Comparison of ENCODE assay signal across 23 mouse cellular contexts in the genomic region with DNA sequence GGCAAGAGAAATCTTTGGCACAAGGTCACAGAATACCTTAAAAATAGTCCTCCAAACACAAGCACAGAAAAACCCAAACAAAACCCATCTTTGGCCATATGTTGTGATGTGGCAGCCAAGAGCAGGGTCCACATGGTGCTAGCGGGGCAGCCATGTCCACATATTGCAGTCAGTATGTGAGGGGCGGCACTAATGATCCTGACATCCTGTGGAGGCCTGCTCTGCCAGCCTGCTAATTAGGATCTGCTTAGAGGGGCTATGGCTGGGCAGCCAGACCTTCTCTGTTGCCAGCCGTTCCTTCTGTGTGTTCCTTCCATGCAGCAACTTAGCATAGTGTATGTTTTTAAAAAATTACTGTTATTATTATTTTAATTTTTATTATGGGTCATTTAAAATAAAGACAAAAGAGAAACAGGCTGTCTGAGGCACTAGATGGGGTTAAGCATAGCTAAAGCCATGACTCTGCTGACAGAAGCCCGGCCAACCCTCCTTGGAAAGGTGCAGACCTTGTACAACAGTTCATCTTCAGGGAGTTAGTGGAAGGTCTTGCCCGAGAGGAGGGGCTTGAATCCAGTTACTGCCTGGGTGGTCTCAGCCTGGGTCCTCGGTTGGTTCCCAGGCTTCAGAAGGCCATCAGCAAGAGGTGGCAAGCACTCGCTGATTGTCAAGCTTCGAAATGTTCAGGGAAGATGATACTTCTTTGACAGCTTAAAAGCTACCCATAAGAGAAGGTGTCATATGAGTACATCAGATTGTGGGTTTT.
A peak's percentile ranks its signal among the peaks of the same experiment; 100 is the strongest.
DNase-seq lines count a peak whose midpoint lies in the region; ATAC-seq and TF ChIP-seq lines count a peak whose summit lies in the region.
"Had no signal": no experiment of that assay in that cellular context is flagged by ENCODE, and none has a peak within 500 bp of the region (broad histone marks: within the 10 kb centered on the region; RNA-seq: fewer than 3 reads in every experiment).

No protein-coding gene starts in this region.

- H3K36me3 ChIP-seq in forebrain, embryonic 14.5 days (ENCODE audit: control insufficient read depth, insufficient read depth, low read length): no peaks in the 10 kb centered on the region
- H3K36me3 ChIP-seq in forebrain, embryonic 10.5 days (replicated peaks): no peaks in the 10 kb centered on the region
- no peaks in the 10 kb centered on the region for H3K36me3 ChIP-seq in hindbrain, postnatal 0 days (ENCODE audit: insufficient read depth, low read length)
- no peaks in the 10 kb centered on the region for H3K36me3 ChIP-seq in hindbrain, embryonic 13.5 days
- no peaks in the 10 kb centered on the region for H3K36me3 ChIP-seq in midbrain, embryonic 14.5 days (ENCODE audit: control insufficient read depth, insufficient read depth, low read length)
- no peaks in the 10 kb centered on the region for H3K36me3 ChIP-seq in midbrain, embryonic 11.5 days (ENCODE audit: control insufficient read depth, insufficient read depth, low read length)
- H3K36me3 ChIP-seq in forebrain, postnatal 0 days (ENCODE audit: insufficient read depth): no peaks in the 10 kb centered on the region
- H3K36me3 ChIP-seq: embryonic facial prominence, embryonic 12.5 days; hindbrain, embryonic 12.5 days; intestine, embryonic 15.5 days; limb, embryonic 13.5 days; lung, embryonic 15.5 days; neural tube, embryonic 13.5 days had no signal

- peak; percentile 60; the same call in 1 of the 2 replicates for ATAC-seq in forebrain, embryonic 14.5 days
- peak; percentile 90 for ATAC-seq in hindbrain, postnatal 0 days
- ATAC-seq in hindbrain, embryonic 13.5 days (ENCODE audit: low FRiP score): no peak
- no peak for ATAC-seq in midbrain, embryonic 14.5 days (ENCODE audit: low FRiP score, low TSS enrichment)
- no peak for ATAC-seq in midbrain, embryonic 11.5 days (ENCODE audit: low FRiP score)
- ATAC-seq in forebrain, postnatal 0 days: peak; percentile 63
- ATAC-seq: intestine, embryonic 15.5 days had no signal

- H3K27me3 ChIP-seq in forebrain, embryonic 14.5 days (replicated peaks; ENCODE audit: control insufficient read depth, insufficient read depth, low read length): no peaks in the 10 kb centered on the region
- H3K27me3 ChIP-seq in forebrain, embryonic 10.5 days (ENCODE audit: poor library complexity, severe bottlenecking): no peaks in the 10 kb centered on the region
- no peaks in the 10 kb centered on the region for H3K27me3 ChIP-seq in hindbrain, postnatal 0 days (ENCODE audit: insufficient read depth, low read length)
- no peaks in the 10 kb centered on the region for H3K27me3 ChIP-seq in hindbrain, embryonic 13.5 days
- no peaks in the 10 kb centered on the region for H3K27me3 ChIP-seq in midbrain, embryonic 14.5 days (ENCODE audit: control insufficient read depth, insufficient read depth, low read length)
- no peaks in the 10 kb centered on the region for H3K27me3 ChIP-seq in midbrain, embryonic 11.5 days (ENCODE audit: control insufficient read depth, insufficient read depth, low read length)
- no peaks in the 10 kb centered on the region for H3K27me3 ChIP-seq in forebrain, postnatal 0 days (ENCODE audit: insufficient read depth, low read length)
- H3K27me3 ChIP-seq: embryonic facial prominence, embryonic 12.5 days; hindbrain, embryonic 12.5 days; intestine, embryonic 15.5 days; limb, embryonic 13.5 days; neural tube, embryonic 13.5 days had no signal

- H3K4me2 ChIP-seq in forebrain, embryonic 14.5 days (ENCODE audit: low read length): no peak overlapping the region
- H3K4me2 ChIP-seq in hindbrain, postnatal 0 days (ENCODE audit: low read depth, low read length): no peak overlapping the region
- no peak overlapping the region for H3K4me2 ChIP-seq in hindbrain, embryonic 13.5 days
- H3K4me2 ChIP-seq in midbrain, embryonic 14.5 days (ENCODE audit: low read length): no peak overlapping the region
- H3K4me2 ChIP-seq in midbrain, embryonic 11.5 days: no peak overlapping the region
- no peak overlapping the region for H3K4me2 ChIP-seq in forebrain, postnatal 0 days (ENCODE audit: low read depth)
- H3K4me2 ChIP-seq: embryonic facial prominence, embryonic 12.5 days; hindbrain, embryonic 12.5 days; intestine, embryonic 15.5 days; limb, embryonic 13.5 days; liver, embryonic 11.5 days; lung, embryonic 15.5 days; neural tube, embryonic 13.5 days had no signal

- H3K4me3 ChIP-seq in forebrain, embryonic 14.5 days (ENCODE audit: low read depth, low read length): no peak overlapping the region
- no peak overlapping the region for H3K4me3 ChIP-seq in forebrain, embryonic 10.5 days
- no peak overlapping the region for H3K4me3 ChIP-seq in hindbrain, postnatal 0 days (ENCODE audit: low read length)
- H3K4me3 ChIP-seq in hindbrain, embryonic 13.5 days: no peak overlapping the region
- H3K4me3 ChIP-seq in midbrain, embryonic 14.5 days (replicated peaks; ENCODE audit: low read depth, low read length): no peak overlapping the region
- no peak overlapping the region for H3K4me3 ChIP-seq in midbrain, embryonic 11.5 days (ENCODE audit: low read depth, low read length)
- H3K4me3 ChIP-seq in forebrain, postnatal 0 days (ENCODE audit: low read depth, low read length): no peak overlapping the region
- H3K4me3 ChIP-seq: embryonic facial prominence, embryonic 12.5 days; hindbrain, embryonic 12.5 days; intestine, embryonic 15.5 days; limb, embryonic 13.5 days; lung, embryonic 15.5 days; neural tube, embryonic 13.5 days had no signal

- H3K9me3 ChIP-seq in forebrain, embryonic 14.5 days (replicated peaks; ENCODE audit: control insufficient read depth, low read length): no peaks in the 10 kb centered on the region
- H3K9me3 ChIP-seq in forebrain, embryonic 10.5 days: no peaks in the 10 kb centered on the region
- H3K9me3 ChIP-seq in hindbrain, postnatal 0 days (ENCODE audit: low read length): no peaks in the 10 kb centered on the region
- H3K9me3 ChIP-seq in hindbrain, embryonic 13.5 days: no peaks in the 10 kb centered on the region
- no peaks in the 10 kb centered on the region for H3K9me3 ChIP-seq in midbrain, embryonic 14.5 days (ENCODE audit: control insufficient read depth, low read length)
- no peaks in the 10 kb centered on the region for H3K9me3 ChIP-seq in midbrain, embryonic 11.5 days (ENCODE audit: control insufficient read depth, low read length)
- H3K9me3 ChIP-seq in forebrain, postnatal 0 days (ENCODE audit: low read length): no peaks in the 10 kb centered on the region
- H3K9me3 ChIP-seq: embryonic facial prominence, embryonic 12.5 days; hindbrain, embryonic 12.5 days; intestine, embryonic 15.5 days; limb, embryonic 13.5 days; lung, embryonic 15.5 days; neural tube, embryonic 13.5 days had no signal

- H3K27ac ChIP-seq in forebrain, embryonic 14.5 days (ENCODE audit: low read depth, low read length): no peak overlapping the region
- H3K27ac ChIP-seq in forebrain, embryonic 10.5 days: no peak overlapping the region
- H3K27ac ChIP-seq in hindbrain, postnatal 0 days: no peak overlapping the region
- no peak overlapping the region for H3K27ac ChIP-seq in hindbrain, embryonic 13.5 days
- no peak overlapping the region for H3K27ac ChIP-seq in midbrain, embryonic 14.5 days (replicated peaks; ENCODE audit: low read depth, low read length)
- no peak overlapping the region for H3K27ac ChIP-seq in midbrain, embryonic 11.5 days (ENCODE audit: low read depth, low read length)
- H3K27ac ChIP-seq in forebrain, postnatal 0 days (ENCODE audit: low read depth, low read length): no peak overlapping the region
- H3K27ac ChIP-seq: embryonic facial prominence, embryonic 12.5 days; hindbrain, embryonic 12.5 days; intestine, embryonic 15.5 days; kidney, postnatal 0 days; limb, embryonic 13.5 days; lung, embryonic 15.5 days; neural tube, embryonic 13.5 days had no signal

- H3K9ac ChIP-seq in forebrain, embryonic 14.5 days (ENCODE audit: low read length): no peak overlapping the region
- no peak overlapping the region for H3K9ac ChIP-seq in hindbrain, postnatal 0 days (replicated peaks; ENCODE audit: low read length)
- no peak overlapping the region for H3K9ac ChIP-seq in hindbrain, embryonic 13.5 days
- H3K9ac ChIP-seq in midbrain, embryonic 14.5 days (replicated peaks; ENCODE audit: low read length): no peak overlapping the region
- H3K9ac ChIP-seq in midbrain, embryonic 11.5 days (ENCODE audit: low read length): no peak overlapping the region
- H3K9ac ChIP-seq in forebrain, postnatal 0 days: no peak overlapping the region
- H3K9ac ChIP-seq: embryonic facial prominence, embryonic 12.5 days; hindbrain, embryonic 12.5 days; intestine, embryonic 15.5 days; limb, embryonic 13.5 days; lung, embryonic 15.5 days; neural tube, embryonic 13.5 days had no signal

- WGBS in forebrain, embryonic 14.5 days: 69% methylated on average over 8 of the region's 8 CpGs
- WGBS in forebrain, embryonic 10.5 days: 87% methylated on average over 8 of the region's 8 CpGs
- 70% methylated on average over 8 of the region's 8 CpGs for WGBS in hindbrain, postnatal 0 days
- WGBS in hindbrain, embryonic 13.5 days: 73% methylated on average over 8 of the region's 8 CpGs
- 78% methylated on average over 8 of the region's 8 CpGs for WGBS in midbrain, embryonic 14.5 days
- WGBS in midbrain, embryonic 11.5 days: 87% methylated on average over 8 of the region's 8 CpGs
- WGBS in forebrain, postnatal 0 days: 63% methylated on average over 8 of the region's 8 CpGs

- 0 out of 2 replicates have a peak, but pooled peaks have one; percentile 10 for TF ChIP-seq CTCF in hindbrain, postnatal 0 days (IDR thresholded peaks at IDR 0.05; ENCODE audit: low read depth)
- TF ChIP-seq CTCF in forebrain, postnatal 0 days (IDR thresholded peaks at IDR 0.05; ENCODE audit: low read depth): no peak

- peak; percentile 53 for DNase-seq in forebrain, embryonic 14.5 days (ENCODE audit: low spot score)
- no peak for DNase-seq in forebrain, embryonic 10.5 days (ENCODE audit: extremely low spot score, low spot score)
- DNase-seq in hindbrain, postnatal 0 days (ENCODE audit: low spot score): peak; percentile 79
- DNase-seq in midbrain, embryonic 14.5 days: peak; percentile 7
- no peak for DNase-seq in midbrain, embryonic 11.5 days (ENCODE audit: low spot score, missing footprints)
- DNase-seq in forebrain, postnatal 0 days: peak; percentile 38
- no peak for DNase-seq in urinary bladder, postnatal 4 days (ENCODE audit: low spot score in 2 of 2)
- DNase-seq: adrenal gland, postnatal 25 days; cerebellum, adult 8-10 months; embryo, embryonic 11 days; kidney, adult 2 months; kidney, postnatal 4 days; right cerebral cortex, postnatal 14 days; thymus, postnatal 4 days had no signal

- no peaks in the 10 kb centered on the region for H3K4me1 ChIP-seq in forebrain, embryonic 14.5 days (ENCODE audit: control insufficient read depth, insufficient read depth, low read length)
- H3K4me1 ChIP-seq in forebrain, embryonic 10.5 days: peaks cover 4% of the 10 kb centered on the region
- peaks cover 10% of the 10 kb centered on the region; the same call in 1 of the 2 replicates for H3K4me1 ChIP-seq in hindbrain, postnatal 0 days (ENCODE audit: insufficient read depth, low read length)
- peaks cover 13% of the 10 kb centered on the region for H3K4me1 ChIP-seq in hindbrain, embryonic 13.5 days (replicated peaks)
- 0 out of 2 replicates have a peak, but pooled peaks cover 4% of the 10 kb centered on the region for H3K4me1 ChIP-seq in midbrain, embryonic 14.5 days (ENCODE audit: control insufficient read depth, insufficient read depth, low read length)
- H3K4me1 ChIP-seq in midbrain, embryonic 11.5 days (ENCODE audit: control insufficient read depth, insufficient read depth, low read length): no peaks in the 10 kb centered on the region
- peaks cover 6% of the 10 kb centered on the region; the same call in 1 of the 2 replicates for H3K4me1 ChIP-seq in forebrain, postnatal 0 days (ENCODE audit: insufficient read depth)
- H3K4me1 ChIP-seq: intestine, embryonic 15.5 days had no signal

Comparison
In these comparisons a context has a peak if more than half of its experiments do, and no peak if none do; other contexts are left out.
1. ATAC-seq: peak in forebrain, embryonic 14.5 days (single experiment), hindbrain, postnatal 0 days (single experiment) and forebrain, postnatal 0 days (single experiment); none in hindbrain, embryonic 13.5 days (single experiment), midbrain, embryonic 14.5 days (single experiment) and midbrain, embryonic 11.5 days (single experiment).
2. DNase-seq: peak in forebrain, embryonic 14.5 days (single experiment), hindbrain, postnatal 0 days (single experiment), midbrain, embryonic 14.5 days (single experiment) and forebrain, postnatal 0 days (single experiment); none in forebrain, embryonic 10.5 days (single experiment), midbrain, embryonic 11.5 days (single experiment) and urinary bladder, postnatal 4 days (0 of 2).